Mouse (Mus musculus): ENCODE results near the gene Fam135a. TPM values are rescaled to one million over a fixed set of nuclear protein-coding genes. Genes with fewer than 3 reads are reported as not detected.
"Not testable (repeated sequence)": the region's sequence is repeated elsewhere in the genome, so short reads cannot be mapped to it uniquely, and the experiment has no call there.

Fam135a gene
- total RNA-seq, 2 experiments from 2014 or later: 1.6 to 2.7 TPM

DNA sequence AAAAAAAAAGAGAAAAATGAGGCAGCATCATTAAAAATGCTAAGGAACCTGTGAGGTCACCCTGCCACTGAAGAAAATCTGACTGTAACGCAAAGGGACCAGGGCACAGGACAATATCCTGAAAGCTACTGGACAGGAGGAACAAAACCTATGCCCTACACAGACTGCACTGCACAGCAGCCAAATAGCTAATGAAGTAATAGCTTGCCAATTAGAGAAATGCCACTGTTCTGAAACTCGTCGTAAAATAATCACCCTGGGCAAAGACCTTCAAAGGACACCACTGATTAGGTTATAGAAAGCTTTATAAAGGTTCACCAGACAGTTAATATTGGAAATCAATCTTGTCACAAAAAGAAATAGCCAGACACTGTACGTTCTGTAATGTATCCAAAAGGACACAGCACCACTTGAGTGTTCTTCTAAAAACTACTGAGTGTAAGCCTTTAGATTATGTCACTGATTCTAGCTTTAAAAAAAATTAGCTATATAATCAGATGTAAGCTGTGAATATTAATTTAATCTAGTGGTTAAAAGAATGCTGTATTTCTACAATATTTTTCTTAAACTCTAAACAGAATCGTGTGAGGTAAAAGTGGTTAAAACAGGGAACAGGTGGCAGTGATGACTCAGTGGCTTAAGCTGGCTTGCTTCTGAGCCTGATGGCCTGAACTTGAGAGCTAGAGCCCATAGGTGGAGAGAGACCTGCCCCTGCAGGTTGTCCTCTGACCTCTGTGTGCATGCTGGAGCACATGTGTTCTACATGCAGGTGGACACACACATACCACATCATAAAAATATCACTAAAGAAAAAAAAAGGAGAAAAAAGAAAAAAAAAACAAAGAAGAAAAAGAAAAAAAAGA, 26.5 kb downstream of the Fam135a start:
- ATAC-seq (replicated peaks; ENCODE audit: poor library complexity): no peak

DNA sequence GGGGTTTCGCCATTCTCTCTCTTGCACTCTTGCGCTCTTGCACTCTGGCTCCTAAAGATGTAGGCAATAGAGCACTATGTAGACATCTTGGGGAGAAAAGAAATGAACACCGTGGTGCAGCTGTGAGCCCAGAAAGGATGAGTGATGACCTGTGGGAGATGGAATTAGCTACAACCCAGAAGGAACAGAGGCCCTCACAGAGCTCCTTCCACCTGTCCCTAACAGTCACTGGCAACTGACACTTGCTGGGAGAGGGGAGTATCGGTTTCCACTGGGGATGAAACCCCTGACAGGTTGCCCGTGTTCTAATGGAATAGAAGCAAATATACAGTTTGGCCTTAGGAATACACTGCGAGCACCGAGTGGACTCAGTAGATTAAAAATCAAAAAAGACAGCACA, 31.3 kb downstream of the Fam135a start:
- no peak for ATAC-seq (replicated peaks; ENCODE audit: poor library complexity)

DNA sequence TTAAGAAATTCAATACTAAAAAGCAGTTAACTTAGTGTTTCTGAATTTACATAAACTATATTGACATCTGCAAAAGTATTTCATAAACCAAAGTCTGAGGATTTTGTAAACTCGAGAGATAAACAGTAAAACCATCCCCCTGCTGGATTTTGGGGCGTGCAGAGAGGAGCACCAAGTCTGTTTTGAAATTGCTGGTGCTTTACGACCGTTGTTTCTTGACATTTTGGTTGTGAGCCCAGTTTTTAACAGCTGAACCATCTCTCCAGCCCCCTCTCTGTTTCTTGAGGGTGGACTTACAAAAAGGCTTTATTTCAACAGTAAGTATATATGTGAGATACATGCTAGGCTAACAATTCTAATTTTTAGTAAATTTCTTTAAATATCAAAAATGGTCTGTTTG, 33.4 kb downstream of the Fam135a start:
- no peak for ATAC-seq (replicated peaks; ENCODE audit: poor library complexity)

DNA sequence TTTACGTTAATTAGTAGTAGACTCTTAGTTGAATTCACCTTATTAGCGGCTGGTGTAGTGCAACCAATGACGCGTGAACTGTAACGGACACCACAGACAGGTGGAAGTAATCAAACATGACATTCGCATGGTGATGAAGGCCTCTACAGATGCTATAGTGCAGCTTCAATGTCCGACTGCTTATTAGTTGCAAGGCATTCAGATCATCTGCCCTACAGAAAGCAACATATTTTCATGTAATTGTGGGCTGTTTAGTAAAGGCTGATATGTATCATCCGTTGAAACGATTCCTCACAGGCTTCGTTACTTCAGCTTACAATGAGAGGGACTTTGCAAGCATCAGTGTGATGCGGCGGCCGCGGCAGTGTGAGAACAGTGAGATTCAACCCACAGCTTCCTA, 44.4 kb downstream of the Fam135a start:
- no peak for ATAC-seq (replicated peaks; ENCODE audit: poor library complexity)

DNA sequence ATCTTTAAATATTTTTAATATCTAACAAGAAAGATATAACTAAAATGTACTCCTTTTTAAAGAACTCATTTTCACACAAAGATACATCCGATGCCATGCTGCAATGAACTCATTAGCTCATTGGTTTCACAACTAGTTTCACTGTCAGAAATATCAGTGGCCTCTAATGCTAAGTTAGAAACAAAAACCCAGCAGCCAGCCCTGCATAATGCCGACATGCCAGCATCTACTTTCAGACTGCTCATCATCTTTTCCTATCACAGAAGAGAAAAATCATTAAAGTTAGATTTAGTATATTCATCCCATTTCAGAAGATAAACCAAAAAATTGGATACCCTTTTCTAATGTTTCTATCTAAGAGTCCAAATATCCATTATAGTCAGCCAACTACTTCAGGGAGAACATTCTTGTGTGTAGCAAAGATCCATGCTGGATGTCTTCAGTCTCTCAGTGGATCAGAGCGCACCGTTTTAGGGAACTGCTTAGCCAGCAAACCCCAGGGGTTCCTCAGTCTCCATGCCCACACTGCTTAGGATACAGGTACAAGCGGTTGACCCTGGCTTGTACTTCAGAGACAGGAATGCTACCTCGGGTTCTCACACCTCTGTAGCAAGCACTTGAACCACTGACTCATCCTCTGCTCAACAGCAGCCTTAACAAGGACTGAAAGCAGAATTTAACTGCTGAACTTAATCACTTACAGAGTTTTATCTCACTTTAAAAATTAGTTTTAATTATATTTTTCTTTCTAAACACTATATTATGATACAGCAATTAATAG, 53.2 kb downstream of the Fam135a start:
- no peak for ATAC-seq (replicated peaks; ENCODE audit: poor library complexity)

DNA sequence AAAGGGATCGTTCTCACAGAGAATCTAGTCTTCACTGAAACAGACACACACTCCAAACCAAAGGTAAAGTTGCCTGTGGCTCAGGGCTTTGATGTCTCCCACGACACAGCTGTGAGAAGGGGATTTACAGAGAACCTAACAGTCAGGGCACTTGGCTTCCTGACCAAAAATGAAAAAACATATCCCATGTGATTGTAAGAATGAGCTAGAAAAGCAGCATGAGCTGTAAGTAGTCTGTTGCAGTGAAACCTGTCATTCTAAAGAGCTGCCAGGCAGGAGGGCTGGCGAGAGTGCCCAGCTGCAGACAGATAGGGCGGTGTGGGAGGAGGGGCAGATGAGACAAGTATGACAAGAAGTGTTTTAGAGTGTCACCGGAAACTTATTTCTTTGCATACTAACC, 54.5 kb downstream of the Fam135a start:
- no peak for ATAC-seq (replicated peaks; ENCODE audit: poor library complexity)

DNA sequence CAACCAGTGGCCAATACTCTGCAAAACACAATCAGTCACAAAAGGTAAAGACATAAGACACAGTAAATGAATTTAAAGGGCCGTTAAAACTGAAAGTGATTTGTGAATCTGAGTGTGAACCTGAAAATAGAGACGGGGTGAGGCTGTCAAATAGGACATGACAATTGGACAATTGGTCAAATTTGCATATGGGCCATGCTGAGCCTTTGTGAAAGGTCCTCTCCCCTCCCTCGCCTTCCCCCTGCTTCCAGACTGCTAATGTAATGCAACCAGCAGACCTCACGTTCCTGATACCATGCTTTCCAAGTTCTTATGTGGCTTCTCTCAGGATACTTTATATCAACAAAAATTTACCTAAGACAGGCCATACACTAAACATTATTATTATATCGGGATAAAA, 57.1 kb downstream of the Fam135a start:
- ATAC-seq (replicated peaks; ENCODE audit: poor library complexity): no peak

DNA sequence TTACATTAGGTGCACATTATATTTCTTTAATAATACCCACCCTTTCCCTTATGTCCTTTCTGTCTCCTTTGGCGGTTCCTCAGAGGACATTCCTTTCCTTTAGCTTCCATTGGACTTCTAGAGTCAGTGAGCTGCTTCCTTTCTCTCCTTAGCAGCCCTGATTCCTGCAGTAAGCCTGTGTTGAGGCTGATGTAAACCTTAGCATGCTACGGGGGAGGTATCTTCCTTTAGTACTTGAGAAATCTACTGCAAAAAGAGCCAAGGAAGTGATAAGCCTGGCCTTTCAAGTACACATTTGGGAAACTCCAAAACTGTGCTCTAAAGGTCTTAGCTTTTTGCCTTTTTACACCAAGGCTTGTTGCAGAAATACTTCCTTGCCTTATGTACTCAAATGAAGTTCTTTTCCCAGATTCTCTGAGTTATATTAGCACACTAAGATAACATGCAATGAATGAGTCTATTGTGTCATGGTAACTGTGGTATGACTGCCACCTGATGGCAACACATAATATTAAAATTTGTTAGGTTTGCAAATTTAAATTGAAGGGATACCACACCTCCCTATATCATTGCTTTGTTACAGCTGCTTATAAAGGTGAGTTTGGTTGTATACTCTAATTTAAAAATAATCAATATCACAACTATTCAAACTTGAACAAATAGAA, 66.2 kb downstream of the Fam135a start:
- ATAC-seq (replicated peaks; ENCODE audit: poor library complexity): peak; percentile 89

DNA sequence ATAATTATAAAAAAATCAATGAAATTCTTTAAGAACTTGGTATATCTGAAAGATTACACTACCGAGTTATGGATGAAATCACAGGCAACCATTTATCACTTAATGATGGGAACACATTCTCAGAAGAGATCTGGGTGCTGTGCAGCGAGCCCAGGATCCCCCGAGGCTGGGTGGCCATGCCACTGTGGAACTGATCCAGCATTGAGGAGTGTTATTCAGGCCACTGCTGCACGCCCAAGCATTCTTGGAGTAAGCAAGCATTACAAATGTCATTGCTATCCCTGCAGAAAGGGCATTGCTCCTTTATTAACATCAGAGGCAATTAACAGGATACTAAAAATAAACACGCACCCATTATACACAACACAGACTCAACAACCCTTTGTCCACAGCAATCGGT, 89.3 kb downstream of the Fam135a start:
- no peak for ATAC-seq (replicated peaks; ENCODE audit: poor library complexity)

DNA sequence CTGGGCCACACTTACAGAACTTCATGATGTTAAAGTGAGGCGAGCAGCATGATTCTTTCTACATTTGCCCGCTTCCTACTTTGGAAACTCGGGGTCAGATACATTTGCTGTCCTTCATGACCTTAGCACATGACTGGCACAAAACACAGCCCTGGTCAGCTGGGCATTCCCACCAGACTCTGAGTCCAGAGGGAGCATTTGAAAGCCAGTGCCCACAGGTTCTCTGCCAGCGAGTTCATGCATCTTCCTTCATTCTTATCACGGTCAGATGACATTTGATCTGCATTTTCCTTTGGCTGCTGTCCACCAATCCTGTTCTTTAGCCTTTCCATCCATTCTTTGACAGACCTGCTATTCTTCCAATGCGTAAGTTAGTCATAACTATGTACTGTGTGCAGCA, 90.1 kb downstream of the Fam135a start:
- ATAC-seq (replicated peaks; ENCODE audit: poor library complexity): no peak

DNA sequence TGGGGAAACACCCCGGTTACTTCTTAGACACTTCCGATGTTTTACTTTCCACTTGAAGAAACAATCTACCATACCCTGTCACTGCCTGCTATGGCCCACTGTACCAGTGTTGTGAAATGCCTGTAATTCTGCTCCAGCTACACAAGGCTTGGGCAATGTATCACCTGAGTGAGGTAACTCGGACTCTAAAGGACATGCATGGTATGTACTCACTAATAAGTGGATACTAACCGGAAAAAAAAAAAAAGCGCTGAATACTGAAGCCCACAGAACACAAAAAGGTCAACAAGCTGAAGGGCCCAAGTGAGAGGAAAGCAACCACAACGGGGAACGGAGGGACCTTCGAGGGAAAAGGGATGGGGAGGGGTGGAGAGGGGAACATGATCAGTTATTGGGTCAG, 92.5 kb downstream of the Fam135a start:
- no peak for ATAC-seq (replicated peaks; ENCODE audit: poor library complexity)

DNA sequence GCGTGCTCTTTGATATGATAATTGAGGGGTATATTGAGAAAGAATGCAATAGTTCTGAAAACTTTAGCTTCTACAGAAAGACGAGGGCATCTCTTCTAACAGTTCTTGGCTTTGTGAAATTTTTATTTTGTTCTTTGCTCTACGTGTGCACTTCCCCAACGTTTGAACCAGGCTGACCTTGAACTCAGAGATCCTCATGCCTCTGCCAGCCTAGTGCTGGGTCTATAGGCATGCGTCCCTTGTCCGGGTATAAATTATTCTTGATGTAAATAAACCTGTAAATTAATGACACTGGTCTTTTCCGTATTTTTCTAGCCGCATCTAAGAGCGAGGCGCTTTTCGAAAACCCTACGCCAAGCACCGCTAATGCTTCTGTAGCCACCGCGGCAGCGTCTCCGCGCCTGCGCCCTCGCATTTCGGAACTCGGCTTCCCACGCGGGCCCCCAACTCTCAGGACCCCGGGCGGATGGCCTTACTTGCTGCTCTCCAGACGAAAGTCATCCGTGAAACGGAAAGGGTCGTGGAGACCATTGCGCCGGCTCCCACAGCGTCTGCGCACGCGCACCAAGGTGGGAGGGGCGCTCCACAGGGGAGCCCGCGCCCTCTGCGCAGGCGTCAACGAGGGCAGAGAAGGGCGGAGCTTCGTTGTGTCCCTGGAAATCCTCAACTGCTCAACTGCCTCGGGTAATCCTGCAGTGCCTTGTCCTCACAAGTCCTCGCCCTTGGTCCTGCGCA, 94.9 kb downstream of the Fam135a start, which contains the start of gene Sdhaf4:
TSS of gene Sdhaf4 (minus strand) at position 587 of the 735 bp plus-strand sequence.
- peak; percentile 95 for ATAC-seq (replicated peaks; ENCODE audit: poor library complexity)

DNA sequence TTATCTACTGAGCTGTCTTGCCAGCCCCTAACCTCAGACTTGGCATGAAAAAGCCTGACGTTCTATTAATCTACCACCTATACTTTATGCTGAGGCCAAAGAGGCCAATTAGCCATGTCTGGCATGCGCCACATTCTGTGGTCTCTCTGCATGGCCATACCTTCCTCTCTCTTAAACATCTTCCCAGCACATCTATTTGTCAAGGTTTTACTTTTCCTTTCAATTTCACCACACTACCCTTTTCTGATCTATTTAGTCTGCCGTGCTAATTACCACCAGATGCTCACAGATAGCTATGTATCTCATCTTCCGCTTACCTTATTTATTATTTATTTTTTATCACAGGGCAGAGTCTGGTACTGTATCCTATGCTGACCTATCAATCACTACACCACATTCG, 100.8 kb downstream of the Fam135a start:
- peak; percentile 26; the same call in 1 of the 2 replicates for ATAC-seq (replicated peaks; ENCODE audit: poor library complexity)

DNA sequence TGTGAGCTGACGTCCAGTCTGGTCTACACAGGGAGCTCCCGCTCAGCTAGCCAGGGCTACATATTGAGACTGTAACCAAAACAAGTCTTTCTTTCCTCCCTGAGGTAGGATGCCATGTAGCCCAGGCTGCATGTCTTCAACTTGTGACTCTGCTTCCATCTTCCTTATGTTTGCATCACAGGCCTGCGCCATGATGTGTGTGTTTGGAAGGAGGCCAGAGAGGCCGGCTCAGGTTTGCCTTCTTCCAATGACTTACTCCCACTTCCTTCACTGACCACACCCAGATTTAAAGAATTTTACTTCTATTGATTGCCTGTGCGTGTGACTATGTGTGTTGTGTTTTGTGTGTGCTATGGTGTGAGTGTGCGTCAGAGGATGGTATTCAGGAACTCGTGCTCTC, 101.3 kb downstream of the Fam135a start:
- ATAC-seq (replicated peaks; ENCODE audit: poor library complexity): peak; percentile 27

DNA sequence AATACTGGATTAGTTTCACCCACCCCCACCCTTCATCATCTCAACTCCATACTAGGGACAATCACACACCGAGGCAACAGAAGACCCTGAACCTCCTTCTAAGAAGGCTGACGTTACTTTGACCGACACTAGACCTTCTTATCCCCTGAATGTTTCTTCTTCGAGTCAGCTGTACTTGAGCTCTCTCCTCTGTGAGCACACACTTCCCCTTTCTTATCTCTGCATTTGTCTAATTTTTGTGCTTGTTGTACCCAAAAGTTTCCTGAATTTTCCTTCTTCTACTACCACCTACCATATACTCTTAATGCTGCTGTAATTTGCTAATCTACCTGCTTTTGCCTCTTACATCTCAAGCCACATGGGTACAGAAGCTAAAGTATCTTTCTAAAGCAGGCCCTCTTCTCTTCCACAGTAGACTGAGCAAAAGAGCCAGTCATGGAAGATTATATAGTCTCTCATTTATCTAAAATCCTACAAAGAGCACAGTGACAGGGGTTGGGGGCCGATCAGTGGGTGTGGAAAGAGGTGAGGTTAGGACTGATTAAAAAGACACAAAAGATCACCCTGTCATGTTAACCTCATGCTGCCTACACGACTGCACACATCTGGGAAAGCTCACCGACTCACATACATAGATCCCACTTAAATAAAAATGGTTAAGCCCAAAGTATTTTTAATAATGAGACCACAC, 101.9 kb downstream of the Fam135a start:
- peak; percentile 49 for ATAC-seq (replicated peaks; ENCODE audit: poor library complexity)

DNA sequence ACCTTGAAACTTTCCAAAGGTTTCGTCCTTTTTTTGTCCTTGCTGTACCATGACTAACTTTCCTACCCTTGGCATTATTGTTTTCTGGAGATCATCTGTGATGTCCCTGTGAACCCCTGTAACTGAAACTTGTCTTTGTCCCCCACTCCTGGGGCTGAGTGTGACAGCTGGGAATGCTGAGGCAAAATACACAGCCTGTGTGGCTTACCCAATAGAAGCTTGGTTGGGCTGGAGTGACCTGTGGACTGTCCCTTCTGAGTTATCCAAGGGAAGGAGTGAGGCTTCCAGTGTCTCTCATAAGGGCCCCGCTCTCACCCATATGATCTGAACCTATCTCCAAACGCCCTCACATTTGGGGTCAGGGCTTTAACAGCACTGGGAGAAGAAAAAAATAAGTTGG, 102.6 kb downstream of the Fam135a start:
- ATAC-seq (replicated peaks; ENCODE audit: poor library complexity): no peak

DNA sequence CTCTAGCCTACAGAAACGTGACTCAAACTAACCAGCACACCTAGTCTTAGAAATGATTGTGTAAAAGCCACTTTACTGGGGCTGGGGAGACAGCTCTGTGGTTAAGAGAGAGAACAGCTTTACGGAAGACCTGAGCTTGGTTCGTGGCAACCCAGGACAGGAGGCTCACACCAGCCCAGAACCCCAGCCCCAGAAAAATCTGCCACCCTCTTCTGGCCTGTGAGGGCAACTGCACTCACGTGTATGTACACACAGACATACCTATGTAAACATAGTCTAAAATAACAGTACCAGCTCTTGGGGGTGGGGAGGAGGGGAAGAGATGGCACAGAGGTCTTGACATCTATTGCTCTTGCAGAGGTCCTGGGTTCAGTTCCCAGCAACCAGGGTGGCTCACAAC, 104.7 kb downstream of the Fam135a start:
- no peak for ATAC-seq (replicated peaks; ENCODE audit: poor library complexity)

DNA sequence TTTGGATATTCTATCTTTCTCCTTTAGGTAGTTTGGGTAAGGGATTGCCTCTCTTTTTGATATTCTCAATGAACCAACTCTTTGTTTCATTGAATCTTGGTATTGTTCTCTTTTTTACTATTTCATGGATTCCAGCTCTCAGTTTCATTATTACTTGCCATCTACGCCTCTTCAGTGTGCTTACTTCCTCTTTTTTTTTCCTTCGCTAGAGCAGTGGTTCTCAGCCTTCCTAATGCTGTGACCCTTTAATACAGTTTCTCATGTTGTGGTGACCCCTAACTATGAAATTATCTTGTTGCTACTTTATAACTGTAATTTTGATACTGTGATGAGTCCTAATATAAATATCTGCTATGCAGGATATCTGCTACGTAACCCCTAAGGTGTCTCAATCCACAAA, 117.0 kb downstream of the Fam135a start:
- ATAC-seq (replicated peaks; ENCODE audit: poor library complexity): peak; percentile 97

DNA sequence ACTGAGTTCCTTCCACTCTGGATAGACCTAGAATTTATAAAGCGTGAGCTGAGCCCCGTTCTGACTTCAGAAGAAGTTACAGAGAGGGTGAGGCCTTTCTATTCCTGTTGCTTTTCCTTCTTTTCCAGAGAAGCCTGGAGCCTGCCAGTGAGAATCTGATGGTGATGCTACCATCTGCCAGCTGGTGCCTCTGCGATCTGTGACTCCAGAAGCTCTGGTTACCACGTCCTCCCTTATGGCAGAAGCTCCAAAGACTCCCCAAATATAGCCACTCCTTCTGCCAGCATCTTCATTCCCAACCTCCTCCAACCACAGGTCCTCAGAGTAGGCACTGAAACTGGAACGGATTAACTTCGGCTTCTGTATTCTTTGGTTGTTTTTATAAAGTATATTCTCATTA, 121.9 kb downstream of the Fam135a start:
- ATAC-seq (replicated peaks; ENCODE audit: poor library complexity): no peak

DNA sequence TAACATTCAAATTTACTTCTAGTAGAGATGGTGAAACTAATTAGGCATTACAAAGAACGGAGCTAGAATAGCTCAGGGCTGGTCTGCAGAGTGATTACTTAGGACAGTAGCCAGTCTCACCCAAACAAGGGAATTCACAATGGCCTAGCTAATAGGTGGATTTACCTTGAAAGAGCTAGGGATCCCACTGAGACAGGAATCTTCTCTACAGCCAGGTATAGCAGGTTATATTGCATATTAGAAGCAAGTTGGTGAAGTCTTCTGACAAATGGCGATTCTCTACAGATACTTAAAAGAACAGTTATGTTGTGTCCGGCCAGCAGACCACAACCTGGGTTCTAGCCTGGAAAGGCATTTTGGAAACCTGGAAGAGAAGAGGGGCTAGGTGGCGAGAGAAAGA, 129.0 kb downstream of the Fam135a start:
- ATAC-seq (replicated peaks; ENCODE audit: poor library complexity): not testable (repeated sequence)

Data from megakaryocyte progenitor cell, adult 5-6 weeks (primary cell).